Mouse (Mus musculus) thymus, postnatal 4 days (tissue): ENCODE measurements around the gene Gm9958.

ENCODE experiments used
- DNase-seq: peaks from one replicate; pipeline ENCODE4 v3.0.0; 2021

The Gm9958 gene

GRCm38 (mm10) chr5:90367067-90367303 lies at the start of gene Gm9958:
TSS of gene Gm9958 (plus strand) at chr5:90367204.
- DNase-seq: peak; percentile 19

- DNase-seq: no peak
These were observed 35.9 kb upstream of the Gm9958 start for GRCm38 (mm10) chr5:90331071-90331470.

- no peak for DNase-seq
These were observed 34.5 kb upstream of the Gm9958 start for GRCm38 (mm10) chr5:90332478-90332877.

DNA sequence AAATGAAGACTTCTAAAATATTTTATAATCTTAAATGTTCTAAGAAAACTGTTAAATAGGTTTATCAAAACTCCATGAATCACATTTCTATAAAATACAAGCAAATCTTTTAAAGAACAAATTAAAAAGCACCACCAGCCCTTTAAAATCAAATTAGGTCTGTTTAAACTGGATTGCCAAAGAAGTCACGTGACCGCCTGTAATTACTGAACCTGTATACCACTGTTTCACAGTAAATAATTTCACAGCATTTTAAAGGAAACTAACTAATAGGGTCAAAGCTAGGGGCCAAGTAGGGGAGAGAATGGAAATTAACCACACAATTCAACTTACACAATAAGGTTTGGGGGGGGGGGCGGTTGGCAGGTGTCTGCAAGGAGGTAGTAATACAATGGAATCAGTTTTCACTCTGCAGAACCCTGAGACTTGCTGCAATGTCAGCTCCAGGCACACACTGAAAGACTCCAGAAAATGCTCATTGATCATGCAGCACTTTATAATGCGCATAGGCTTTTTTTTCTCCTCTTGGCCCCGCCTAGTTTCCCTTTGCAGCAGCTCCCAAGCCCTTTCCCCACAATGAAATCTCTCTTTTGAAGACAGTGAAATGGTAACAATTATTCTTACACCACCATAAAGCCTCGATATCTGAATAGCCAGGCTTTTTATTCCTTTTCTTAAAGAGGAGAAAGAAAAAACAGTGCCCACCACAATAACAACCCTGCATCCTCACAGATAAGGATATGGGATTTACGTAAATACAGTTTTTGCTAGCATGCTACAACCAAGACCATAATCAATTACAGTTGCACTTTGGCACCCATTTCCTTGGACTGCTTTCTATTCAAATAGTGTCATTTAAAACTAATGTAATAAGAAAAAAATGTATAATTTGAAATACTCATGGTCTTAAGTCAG lies 28.6 kb upstream of the Gm9958 start:
- DNase-seq: no peak

DNA sequence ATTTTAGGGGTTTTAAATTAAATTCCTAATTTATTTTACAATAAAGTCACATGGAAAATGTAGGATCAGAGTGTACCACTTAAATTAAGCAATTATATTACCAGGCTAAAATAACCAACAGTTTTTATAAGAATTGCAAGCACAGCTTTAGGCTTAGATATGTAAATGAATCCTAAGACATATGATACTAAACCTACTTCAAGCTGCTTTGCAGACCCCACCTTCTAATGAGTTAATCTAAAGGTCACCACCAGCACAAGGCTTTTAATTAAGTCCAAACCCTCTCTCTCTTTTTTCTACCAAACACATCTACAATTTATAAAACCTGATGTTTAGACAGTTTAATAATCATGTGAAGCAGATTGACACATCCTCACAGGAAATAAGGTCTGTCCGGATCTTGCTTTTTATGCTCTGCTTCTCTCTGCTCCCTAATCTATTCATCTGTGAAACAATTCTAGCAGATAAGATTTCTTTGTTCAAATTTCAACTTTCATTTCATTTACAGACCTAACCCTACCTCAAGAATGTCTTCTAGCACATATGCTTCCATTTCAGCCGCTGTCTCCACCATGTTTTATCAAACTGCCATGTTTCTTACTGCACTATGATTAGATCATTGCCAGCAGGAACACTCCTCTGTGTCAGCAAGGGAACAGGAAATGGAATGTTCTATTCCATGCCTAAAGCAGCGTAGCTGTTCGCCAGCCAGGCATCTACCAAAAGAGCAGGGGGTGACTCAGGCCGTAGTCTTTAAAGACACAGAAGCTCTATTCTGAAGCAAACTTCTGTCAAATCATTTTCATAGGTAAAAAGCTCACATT lies 27.7 kb upstream of the Gm9958 start:
- DNase-seq: peak; percentile 24

- no peak for DNase-seq
These were observed 27.1 kb upstream of the Gm9958 start for GRCm38 (mm10) chr5:90339953-90340343.

- no peak for DNase-seq
These were observed 26.2 kb upstream of the Gm9958 start for GRCm38 (mm10) chr5:90340847-90341246.

- DNase-seq: no peak
These were observed 20.1 kb upstream of the Gm9958 start for GRCm38 (mm10) chr5:90346877-90347276.

DNA sequence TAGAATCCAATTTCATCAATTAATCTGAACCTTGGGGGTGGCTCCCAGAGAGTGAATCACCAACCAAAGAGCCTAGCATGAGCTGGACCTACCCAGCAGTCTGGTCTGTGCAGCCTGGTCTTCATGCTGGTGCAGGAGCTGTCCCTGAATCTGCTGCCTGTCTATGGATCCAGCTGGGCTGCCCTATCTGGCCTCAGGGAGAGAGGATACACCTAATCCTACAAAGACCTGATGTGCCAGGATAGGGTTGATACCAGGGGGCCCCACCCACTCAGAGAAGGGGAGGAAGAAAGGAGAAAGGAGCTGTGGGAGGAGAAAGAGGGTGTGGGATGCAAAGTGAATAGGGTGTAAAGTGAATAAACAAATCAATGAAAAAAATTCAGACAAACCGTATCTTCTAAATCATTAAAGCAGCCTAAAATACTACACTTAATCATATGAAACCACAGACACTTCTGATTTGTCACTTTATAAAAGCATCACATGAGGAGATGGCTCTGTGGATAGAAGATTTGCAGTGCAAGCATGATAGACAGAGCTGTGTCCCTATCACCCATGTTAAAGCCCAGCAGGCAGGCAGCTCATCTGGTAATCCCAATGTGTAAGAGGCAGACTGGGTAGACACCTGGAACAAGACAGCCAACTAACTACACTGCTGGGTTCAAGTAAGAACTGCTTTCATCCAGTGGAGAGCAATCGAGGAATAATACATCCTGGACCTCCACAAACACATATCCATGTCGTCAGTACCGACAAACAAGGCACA lies 13.3 kb upstream of the Gm9958 start:
- DNase-seq: no peak

GRCm38 (mm10) chr5:90355824-90356223 lies 11.2 kb upstream of the Gm9958 start:
- no peak for DNase-seq

- DNase-seq: peak; percentile 77
These were observed 2.5 kb upstream of the Gm9958 start for GRCm38 (mm10) chr5:90364526-90364925.

- DNase-seq: peak; percentile 68
These were observed 1.7 kb upstream of the Gm9958 start for GRCm38 (mm10) chr5:90365141-90365951.

DNA sequence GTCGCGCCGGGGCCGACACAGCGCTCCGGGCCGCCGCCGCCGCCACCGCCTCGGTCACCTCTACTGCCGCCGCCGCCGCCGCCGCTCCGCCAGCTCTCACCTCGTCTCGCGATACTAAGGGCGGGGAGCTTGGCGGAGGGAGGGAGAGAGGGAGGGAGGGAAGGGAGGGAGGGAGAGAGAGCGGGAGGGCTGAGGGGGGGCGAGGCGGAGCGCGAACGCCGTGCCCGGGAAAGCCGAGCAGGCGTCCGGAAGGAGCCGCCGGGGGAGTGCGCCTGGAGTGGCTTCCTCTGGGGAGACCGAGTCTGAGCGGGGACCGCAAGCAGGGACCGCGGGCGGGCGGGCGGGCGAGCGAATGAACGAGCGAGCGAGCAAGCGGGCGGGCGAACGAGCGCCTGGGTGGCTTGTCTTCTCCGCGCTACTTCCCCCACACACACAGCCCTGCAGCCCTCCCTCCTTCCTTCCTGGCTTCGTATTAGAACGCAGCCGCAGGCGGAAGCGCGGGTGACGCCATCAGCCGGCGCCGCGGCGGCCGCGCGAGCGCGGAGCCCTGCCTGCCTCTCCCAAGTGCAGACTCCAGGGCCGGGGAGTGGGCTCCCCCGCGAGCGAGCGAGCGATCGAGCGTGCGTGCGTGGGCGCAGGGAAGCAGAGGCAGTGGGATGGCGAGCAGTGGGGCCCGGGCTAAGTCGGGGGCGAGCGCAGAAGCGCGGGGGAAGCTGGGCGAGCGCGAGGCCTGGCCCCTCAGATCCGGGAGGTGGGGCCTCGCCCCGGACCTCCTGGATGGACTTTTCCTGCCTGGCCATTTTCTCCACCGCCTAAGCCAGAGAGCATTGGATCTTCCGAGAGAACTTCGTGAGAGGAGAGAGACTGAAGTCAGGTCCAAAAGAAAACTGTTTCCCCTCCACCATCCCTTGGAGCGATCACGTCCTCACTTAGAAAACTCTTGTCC lies 610 bp upstream of the Gm9958 start, which contains the start of gene Ankrd17:
TSS of gene Ankrd17 (minus strand) at position 457 of the 946 bp plus-strand sequence.
- peak; percentile 91 for DNase-seq

DNA sequence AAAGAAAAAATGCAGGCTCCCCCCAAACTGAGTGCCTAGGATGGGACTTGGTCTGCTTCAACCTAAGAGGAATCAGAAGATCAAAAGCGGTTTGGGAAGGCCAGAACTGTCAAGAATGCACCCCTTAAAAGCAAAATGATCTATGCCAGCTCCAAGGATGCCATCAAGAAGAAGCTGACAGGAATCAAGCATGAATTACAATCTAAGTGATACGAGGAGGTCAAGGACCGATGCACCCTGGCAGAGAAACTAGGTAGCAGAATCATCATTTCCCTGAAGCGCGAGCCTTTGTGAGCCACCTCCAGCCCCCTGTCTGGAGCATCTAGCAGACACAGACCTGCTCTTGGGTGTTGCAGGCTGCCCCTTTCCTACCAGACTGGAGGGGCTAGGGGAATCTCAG lies 3.4 kb downstream of the Gm9958 start:
- DNase-seq: no peak

- no peak for DNase-seq
These were observed 6.7 kb downstream of the Gm9958 start for GRCm38 (mm10) chr5:90373708-90374107.

GRCm38 (mm10) chr5:90381458-90381857 lies 14.5 kb downstream of the Gm9958 start:
- DNase-seq: no peak

GRCm38 (mm10) chr5:90383080-90383479 lies 16.1 kb downstream of the Gm9958 start:
- DNase-seq: peak; percentile 42

DNA sequence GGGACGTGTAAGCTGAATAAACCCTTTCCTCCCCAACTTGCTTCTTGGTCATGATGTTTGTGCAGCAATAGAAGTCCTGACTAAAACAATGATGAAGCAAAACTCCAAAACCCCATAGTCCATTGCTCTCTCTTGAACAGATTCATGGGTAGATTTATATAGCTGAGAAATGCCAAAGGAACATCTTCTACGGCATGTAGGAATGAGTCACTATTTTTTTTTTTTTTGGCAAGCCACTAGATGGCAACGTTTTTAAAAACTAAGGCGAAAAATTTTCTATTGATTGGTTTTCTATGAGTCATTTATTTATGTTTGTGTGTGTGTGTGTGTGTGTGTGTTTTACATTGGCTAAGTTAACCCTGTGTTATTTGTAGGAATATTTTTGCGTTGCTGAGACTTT lies 26.8 kb downstream of the Gm9958 start:
- DNase-seq: no peak

GRCm38 (mm10) chr5:90394322-90394721 lies 27.3 kb downstream of the Gm9958 start:
- DNase-seq: no peak

DNA sequence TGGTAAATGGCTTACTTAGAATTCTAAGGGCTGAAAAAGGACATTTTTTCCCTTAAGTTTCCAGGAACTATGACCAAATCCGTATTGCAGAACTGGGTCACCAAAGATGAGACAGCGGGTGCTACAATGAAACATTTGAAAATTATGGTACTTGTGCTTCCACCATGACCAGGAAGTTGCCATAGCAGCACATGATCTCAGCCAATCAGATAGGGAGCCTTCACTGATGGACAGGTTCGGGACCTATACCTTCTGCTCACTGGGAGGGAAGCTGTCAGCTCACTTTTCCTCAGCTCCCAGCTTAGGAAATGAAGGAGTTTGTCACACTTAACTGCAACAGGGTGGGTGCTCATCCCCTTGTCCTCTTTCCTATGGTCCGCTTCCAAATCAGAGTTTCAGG lies 29.8 kb downstream of the Gm9958 start:
- DNase-seq: no peak

DNA sequence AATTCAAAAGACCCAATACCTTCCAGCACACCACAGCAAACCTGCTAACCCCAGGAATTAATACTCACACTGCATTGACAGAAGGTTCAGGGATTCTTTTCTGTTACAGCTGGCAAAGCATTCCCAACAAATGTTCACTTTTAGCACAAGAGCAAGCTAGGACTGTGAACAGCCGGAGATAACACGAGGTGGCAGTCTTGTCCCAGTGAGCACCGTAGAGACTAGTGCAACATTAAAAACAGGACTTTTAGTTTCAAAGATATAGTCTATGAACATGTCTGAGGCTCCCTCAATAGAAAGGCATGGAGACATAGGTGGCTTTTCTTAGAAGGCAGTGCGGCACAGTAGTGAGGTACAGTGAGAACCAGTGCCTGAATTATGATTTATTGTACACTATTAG lies 38.2 kb downstream of the Gm9958 start:
- DNase-seq: no peak
